9 mouse cellular contexts compared by ENCODE assay signal in genomic region chr4:47208421-47208991, GRCm38 (mm10). TPM values are rescaled to one million over a fixed set of nuclear protein-coding genes. Genes with fewer than 3 reads are reported as not detected.
A peak's percentile ranks its signal among the peaks of the same experiment; 100 is the strongest.
DNase-seq lines count a peak whose midpoint lies in the region; ATAC-seq and TF ChIP-seq lines count a peak whose summit lies in the region.
"Had no signal": no experiment of that assay in that cellular context is flagged by ENCODE, and none has a peak within 500 bp of the region (broad histone marks: within the 10 kb centered on the region; RNA-seq: fewer than 3 reads in every experiment).

No protein-coding gene starts in this region.

- H3K9me3 ChIP-seq in ES-E14 (ENCODE audit: control insufficient read depth, insufficient read depth, low read depth, low read length): no peaks in the 10 kb centered on the region
- H3K9me3 ChIP-seq in limb, embryonic 15.5 days: no peaks in the 10 kb centered on the region
- no peaks in the 10 kb centered on the region for H3K9me3 ChIP-seq in stomach, embryonic 15.5 days

- H3K4me2 ChIP-seq in limb, embryonic 15.5 days: peak overlapping the region; percentile 91
- peak overlapping the region; percentile 82 for H3K4me2 ChIP-seq in stomach, embryonic 15.5 days

- ATAC-seq in limb, embryonic 15.5 days (ENCODE audit: insufficient number of reproducible peaks, low FRiP score, low TSS enrichment, low read depth): no peak
- ATAC-seq in stomach, embryonic 15.5 days (ENCODE audit: insufficient read depth, low FRiP score, low read depth): no peak
- ATAC-seq in megakaryocyte, adult 5-6 weeks (ENCODE audit: poor library complexity, severe bottlenecking): no peak

- in situ Hi-C loops in ES-E14 (cut with MboI; ENCODE audit: low sequenced_read_pairs in 2 of 2, unreplicated experiment in 2 of 2): no loop called here

- H3K4me3 ChIP-seq in ES-E14 (ENCODE audit: insufficient read depth in 1 of 2, low read depth in 1 of 2, low read length in 2 of 2, poor library complexity in 1 of 2, severe bottlenecking in 1 of 2): peak overlapping the region; percentile 54 to 67
- peak overlapping the region; percentile 55 for H3K4me3 ChIP-seq in limb, embryonic 15.5 days
- peak overlapping the region; percentile 49 for H3K4me3 ChIP-seq in stomach, embryonic 15.5 days (replicated peaks)
- H3K4me3 ChIP-seq: erythroblast, embryonic 14.5 days had no signal

- 3% methylated on average over 40 of the region's 40 CpGs for WGBS in limb, embryonic 15.5 days
- WGBS in stomach, embryonic 15.5 days: 2% methylated on average over 40 of the region's 40 CpGs

- no peak overlapping the region for H3K27ac ChIP-seq in ES-E14 (ENCODE audit: insufficient read depth, low read depth, low read length, poor library complexity, severe bottlenecking)
- H3K27ac ChIP-seq in limb, embryonic 15.5 days: peak overlapping the region; percentile 54; the same call in 1 of the 2 replicates
- no peak overlapping the region for H3K27ac ChIP-seq in stomach, embryonic 15.5 days

- DNase-seq in gastrocnemius, postnatal 14 days: peak; percentile 36
- no peak for DNase-seq in gastrocnemius, adult 18-20 months (ENCODE audit: low spot score)
- DNase-seq in ES-E14 (ENCODE audit: low read depth, low spot score): no peak
- DNase-seq in forelimb bud, embryonic 11.5 days (ENCODE audit: low read depth, low spot score): peak; percentile 16
- no peak for DNase-seq in left cerebral cortex, adult 9 months (ENCODE audit: low spot score in 2 of 2)

- no peaks in the 10 kb centered on the region for H3K36me3 ChIP-seq in ES-E14 (ENCODE audit: control insufficient read depth, insufficient read depth, low read length, poor library complexity, severe bottlenecking)
- H3K36me3 ChIP-seq in limb, embryonic 15.5 days: no peaks in the 10 kb centered on the region
- no peaks in the 10 kb centered on the region for H3K36me3 ChIP-seq in stomach, embryonic 15.5 days

- peaks cover 57% of the 10 kb centered on the region for H3K27me3 ChIP-seq in limb, embryonic 15.5 days
- H3K27me3 ChIP-seq in stomach, embryonic 15.5 days (replicated peaks): peaks cover 37% of the 10 kb centered on the region

- intact Hi-C loops in gastrocnemius, postnatal 14 days (cut with DNase I; ENCODE audit: low total_unique reads): no loop called here

- peaks cover 2% of the 10 kb centered on the region in 2 experiments; a peak in 2 of 4 replicates for H3K4me1 ChIP-seq in ES-E14 (ENCODE audit: control insufficient read depth in 2 of 2, insufficient read depth in 2 of 2, low read length in 2 of 2, poor library complexity in 1 of 2)
- H3K4me1 ChIP-seq in limb, embryonic 15.5 days: peaks cover 22% of the 10 kb centered on the region
- peaks cover 17% of the 10 kb centered on the region for H3K4me1 ChIP-seq in stomach, embryonic 15.5 days

- peak overlapping the region; percentile 12; the same call in 1 of the 2 replicates for H3K9ac ChIP-seq in ES-E14 (ENCODE audit: insufficient read depth, low read depth, low read length, poor library complexity, severe bottlenecking)
- H3K9ac ChIP-seq in limb, embryonic 15.5 days: peak overlapping the region; percentile 47
- H3K9ac ChIP-seq in stomach, embryonic 15.5 days: peak overlapping the region; percentile 7; the same call in 1 of the 2 replicates

TF ChIP-seq in ES-E14, 5 proteins besides CTCF, POLR2A, EP300 and RAD21:
- TF ChIP-seq HCFC1 (IDR thresholded peaks at IDR 0.05; ENCODE audit: borderline replicate concordance, insufficient read depth, low read length) (no peak), CHD2 (IDR thresholded peaks at IDR 0.05; ENCODE audit: low read depth, low read length) (no peak), ZC3H11A (IDR thresholded peaks at IDR 0.05; ENCODE audit: borderline replicate concordance, low read depth, low read length) (no peak), ZNF384 (IDR thresholded peaks at IDR 0.05; ENCODE audit: low read depth, low read length) (no peak), MAFK (IDR thresholded peaks at IDR 0.05; ENCODE audit: insufficient read depth, low read depth, low read length) (no peak)
TF ChIP-seq in ES-E14: peak in this region for 0.

RNA-seq across cellular contexts. Expression of gene Col15a1, which starts 0.5 kb away (rescaled TPM):
- total RNA-seq in gastrocnemius, postnatal 14 days (2021): 100 to 1,000 TPM; 212 to 288 TPM
- total RNA-seq in gastrocnemius, adult 18-20 months (2021): 10 to 100 TPM; 21.8 to 25.9 TPM
- 0.31 and 0.58 TPM in 2 replicates for total RNA-seq in ES-E14 (2012; rRNA removed)
- 25.0 and 26.9 TPM in 2 replicates for polyA plus RNA-seq in limb, embryonic 15.5 days (2015; fragmentation: Nextera tagmentation; extraction: Ambion mirVana)
- polyA plus RNA-seq in stomach, embryonic 15.5 days (2015; fragmentation: Nextera tagmentation; extraction: Ambion mirVana): 23.1 and 23.7 TPM in 2 replicates
- not detected in 2 replicates for total RNA-seq in megakaryocyte, adult 5-6 weeks (2015)
- total RNA-seq in megakaryocyte, adult 5-6 weeks (2017): 0.04 TPM in 1 of 2 replicates, not detected in the other
- polyA plus RNA-seq: erythroblast, embryonic 14.5 days had no signal

Comparison
In these comparisons a context has a peak if more than half of its experiments do, and no peak if none do; other contexts are left out.
1. DNase-seq: peak in gastrocnemius, postnatal 14 days (single experiment) and forelimb bud, embryonic 11.5 days (single experiment); none in gastrocnemius, adult 18-20 months (single experiment), ES-E14 (single experiment) and left cerebral cortex, adult 9 months (0 of 2).
2. RNA of gene Col15a1, which starts 0.5 kb away (total RNA-seq): 212 to 288 TPM in gastrocnemius, postnatal 14 days and 21.8 to 25.9 TPM in gastrocnemius, adult 18-20 months; 0.31 to 0.58 TPM in ES-E14 and 0.04 TPM in megakaryocyte, adult 5-6 weeks; every median in the first group is over 10 times any median in the second.
3. Peak in every context shown above with its lines, with median percentiles within 50 percentile points of each other: H3K4me3 ChIP-seq and H3K9ac ChIP-seq.